Mouse (Mus musculus) MEL (cell line): ENCODE results near the gene 2300002M23Rik. TPM values are rescaled to one million over a fixed set of nuclear protein-coding genes. Genes with fewer than 3 reads are reported as not detected.

ENCODE experiments used
- DNase-seq: peaks from one replicate; pipeline ENCODE4 v3.0.0; 2011; ENCODE audit warnings: low read depth, low spot score
- H3K27ac ChIP-seq: 2 replicates; pipeline ENCODE4 v1.5.1; 2012; ENCODE audit warnings: low read depth, mild to moderate bottlenecking, control low read depth, low read length, moderate library complexity; ENCODE audit not compliant: control insufficient read depth
- H3K27me3 ChIP-seq, 2 experiments: fragments of 150-350 bp in 1 of 2; sonication (generic) in 1 of 2; 2 replicates each; pipeline ENCODE4 v1.6.1; 2012; ENCODE audit warnings: low read length in 2 of 2, mild to moderate bottlenecking in 2 of 2, improper control_type of control experiment in 1 of 2, moderate library complexity in 1 of 2; ENCODE audit not compliant: insufficient read depth in 2 of 2, control insufficient read depth in 1 of 2
- H3K36me3 ChIP-seq, 2 experiments: 2 replicates each; pipeline ENCODE4 v1.6.1; 2012 to 2014; ENCODE audit warnings: low read length in 2 of 2, improper control_type of control experiment in 1 of 2, inconsistent platforms in 1 of 2, mild to moderate bottlenecking in 1 of 2; ENCODE audit not compliant: insufficient read depth in 2 of 2, control insufficient read depth in 1 of 2
- H3K4me1 ChIP-seq, 2 experiments: fragments of 150-350 bp in 1 of 2; sonication (generic) in 1 of 2; 2 replicates each; pipeline ENCODE4 v1.6.1; 2012; ENCODE audit warnings: low read length in 2 of 2, improper control_type of control experiment in 1 of 2, mild to moderate bottlenecking in 1 of 2; ENCODE audit not compliant: insufficient read depth in 2 of 2, control insufficient read depth in 1 of 2
- H3K4me3 ChIP-seq, 2 experiments: fragments of 150-350 bp in 1 of 2; sonication (generic) in 1 of 2; 2 replicates each; pipeline ENCODE4 v1.5.1; 2012; ENCODE audit warnings: low read depth in 2 of 2, low read length in 2 of 2, mild to moderate bottlenecking in 2 of 2, moderate library complexity in 2 of 2, control low read depth in 1 of 2, improper control_type of control experiment in 1 of 2; ENCODE audit not compliant: control insufficient read depth in 1 of 2, insufficient read depth in 1 of 2
- H3K79me2 ChIP-seq: 2 replicates; pipeline ENCODE4 v1.6.1; 2012; ENCODE audit warnings: mild to moderate bottlenecking, low read length, moderate library complexity; ENCODE audit not compliant: control insufficient read depth, poor library complexity, insufficient read depth
- H3K9ac ChIP-seq: 2 replicates; pipeline ENCODE4 v1.6.1; 2012; ENCODE audit warnings: low read depth, mild to moderate bottlenecking, control low read depth, low read length, moderate library complexity; ENCODE audit not compliant: control insufficient read depth, poor library complexity, severe bottlenecking
- H3K9me3 ChIP-seq: fragments of 150-350 bp; sonication (generic); replicated peaks from 2 replicates; pipeline ENCODE4 v1.6.1; 2012; ENCODE audit warnings: mild to moderate bottlenecking, low read length, improper control_type of control experiment, moderate library complexity; ENCODE audit not compliant: insufficient read depth
- BHLHE40 ChIP-seq: IDR thresholded peaks from 2 replicates; pipeline ENCODE4 v1.6.1; 2012; ENCODE audit warnings: low read depth, mild to moderate bottlenecking, inconsistent platforms, low read length, improper control_type of control experiment, borderline replicate concordance
- CHD1 ChIP-seq: IDR thresholded peaks from 2 replicates; pipeline ENCODE4 v1.6.1; 2012; ENCODE audit warnings: low read depth, mild to moderate bottlenecking, inconsistent platforms, low read length, improper control_type of control experiment
- CHD2 ChIP-seq: IDR thresholded peaks from 2 replicates; pipeline ENCODE4 v1.6.1; 2011; ENCODE audit warnings: low read length, improper control_type of control experiment
- CTCF ChIP-seq, 3 experiments: IDR thresholded peaks in 2 of 3; conservative IDR thresholded peaks in 1 of 3; 2 replicates each; pipeline ENCODE4 v1.5.1; 2011 to 2012; ENCODE audit warnings: low read length in 3 of 3, low read depth in 2 of 3, mild to moderate bottlenecking in 2 of 3, improper control_type of control experiment in 1 of 3, inconsistent platforms in 1 of 3, mixed read lengths in 1 of 3, moderate library complexity in 1 of 3; ENCODE audit not compliant: control insufficient read depth in 1 of 3, insufficient read depth in 1 of 3, poor library complexity in 1 of 3, severe bottlenecking in 1 of 3
- E2F4 ChIP-seq: IDR thresholded peaks from 2 replicates; pipeline ENCODE4 v1.6.1; 2011; ENCODE audit warnings: low read depth, low read length, improper control_type of control experiment, borderline replicate concordance
- ETS1 ChIP-seq: IDR thresholded peaks from 2 replicates; pipeline ENCODE4 v1.6.1; 2012; ENCODE audit warnings: low read depth, mild to moderate bottlenecking, inconsistent platforms, low read length, improper control_type of control experiment, moderate library complexity
- GABPA ChIP-seq: IDR thresholded peaks from 2 replicates; pipeline ENCODE4 v1.6.1; 2012; ENCODE audit warnings: low read depth, mild to moderate bottlenecking, inconsistent platforms, low read length, improper control_type of control experiment, moderate library complexity
- GATA1 ChIP-seq: IDR thresholded peaks from 2 replicates; pipeline ENCODE4 v1.6.1; 2011; ENCODE audit warnings: low read depth, low read length, improper control_type of control experiment
- HCFC1 ChIP-seq: IDR thresholded peaks from 2 replicates; pipeline ENCODE4 v1.6.1; 2012; ENCODE audit warnings: low read depth, mild to moderate bottlenecking, inconsistent platforms, low read length, improper control_type of control experiment, moderate library complexity
- MAZ ChIP-seq: IDR thresholded peaks from 2 replicates; pipeline ENCODE4 v1.6.1; 2012; ENCODE audit warnings: low read depth, mild to moderate bottlenecking, inconsistent platforms, low read length, improper control_type of control experiment
- MEF2A ChIP-seq: IDR thresholded peaks from 2 replicates; pipeline ENCODE4 v1.6.1; 2014; ENCODE audit warnings: low read depth, mild to moderate bottlenecking, inconsistent platforms, low read length, improper control_type of control experiment; ENCODE audit not compliant: poor library complexity, insufficient replicate concordance, severe bottlenecking; ENCODE audit errors: extremely low read depth
- MXI1 ChIP-seq: IDR thresholded peaks from 2 replicates; pipeline ENCODE4 v1.6.1; 2011; ENCODE audit warnings: mild to moderate bottlenecking, low read depth, low read length, improper control_type of control experiment
- MYC ChIP-seq: IDR thresholded peaks from 2 replicates; pipeline ENCODE4 v1.6.1; 2011; ENCODE audit warnings: low read depth, mild to moderate bottlenecking, low read length, improper control_type of control experiment, moderate library complexity
- NELFE ChIP-seq: IDR thresholded peaks from 2 replicates; pipeline ENCODE4 v1.6.1; 2011; ENCODE audit warnings: low read depth, low read length, improper control_type of control experiment
- RCOR1 ChIP-seq: IDR thresholded peaks from 2 replicates; pipeline ENCODE4 v1.6.1; 2012; ENCODE audit warnings: low read depth, mild to moderate bottlenecking, inconsistent platforms, low read length, improper control_type of control experiment
- SIN3A ChIP-seq: IDR thresholded peaks from 2 replicates; pipeline ENCODE4 v1.6.1; 2012; ENCODE audit warnings: low read length, improper control_type of control experiment, inconsistent platforms
- TAL1 ChIP-seq: IDR thresholded peaks from 2 replicates; pipeline ENCODE4 v1.6.1; 2012; ENCODE audit warnings: mild to moderate bottlenecking, inconsistent platforms, low read length, moderate library complexity, mixed read lengths
- TCF12 ChIP-seq: IDR thresholded peaks from 2 replicates; pipeline ENCODE4 v1.6.1; 2014; ENCODE audit warnings: low read depth, mild to moderate bottlenecking, inconsistent platforms, low read length, improper control_type of control experiment, moderate library complexity
- USF1 ChIP-seq: IDR thresholded peaks from 2 replicates; pipeline ENCODE4 v1.6.1; 2014; ENCODE audit warnings: low read depth, mild to moderate bottlenecking, inconsistent platforms, low read length, improper control_type of control experiment, moderate library complexity
- USF2 ChIP-seq, 2 experiments: IDR thresholded peaks; 2 replicates each; pipeline ENCODE4 v1.6.1; 2011 to 2012; ENCODE audit warnings: improper control_type of control experiment in 2 of 2, low read length in 2 of 2, borderline replicate concordance in 1 of 2, inconsistent platforms in 1 of 2, low read depth in 1 of 2, mild to moderate bottlenecking in 1 of 2; ENCODE audit not compliant: insufficient read depth in 1 of 2
- ZC3H11A ChIP-seq: IDR thresholded peaks from 2 replicates; pipeline ENCODE4 v1.6.1; 2012; ENCODE audit warnings: low read depth, mild to moderate bottlenecking, inconsistent platforms, low read length, improper control_type of control experiment
- ZKSCAN1 ChIP-seq: IDR thresholded peaks from 2 replicates; pipeline ENCODE4 v1.6.1; 2012; ENCODE audit warnings: low read depth, mild to moderate bottlenecking, inconsistent platforms, low read length, improper control_type of control experiment, moderate library complexity
- polyA plus RNA-seq, 2 experiments: library from polyadenylated mRNA; stranded (reverse) in 1 of 2; unstranded in 1 of 2; fragments of >175 nt in 1 of 2; fragments of >200 nt in 1 of 2; gene quantifications; 2 replicates each; pipeline versions ENCODE4 v1.2.1 to v1.2.4; 2012; ENCODE audit warnings: low replicate concordance in 2 of 2, low read depth in 1 of 2; ENCODE audit not compliant: insufficient read length in 2 of 2, insufficient read depth in 1 of 2, missing spikeins in 1 of 2
- total RNA-seq: library from RNA; depleted of rRNA; stranded (reverse); fragments of 300-350 nt; gene quantifications from 2 replicates; pipeline ENCODE4 v1.2.3, GENCODE M21; 2012

Gene 2300002M23Rik
- total and polyA plus RNA-seq, 3 experiments: not detected

GRCm38 (mm10) chr17:35524354-35524753 is 42.9 kb upstream of the 2300002M23Rik start:
- no peaks in the 10 kb centered on the region for H3K4me1 ChIP-seq
- H3K79me2 ChIP-seq: no peaks in the 10 kb centered on the region
- H3K9me3 ChIP-seq: no peaks in the 10 kb centered on the region
- no peak overlapping the region for H3K4me3 ChIP-seq
- no peak overlapping the region for H3K9ac ChIP-seq
- H3K36me3 ChIP-seq: no peaks in the 10 kb centered on the region
- no peak for TF ChIP-seq TCF12
- TF ChIP-seq, all 39 proteins: peak for 0
- no peak for DNase-seq
- Histone ChIP-seq H3K27ac (no peak overlapping the region), H3K27me3 (no peaks in the 10 kb centered on the region)

- Histone ChIP-seq H3K36me3 (no peaks in the 10 kb centered on the region), H3K9ac (no peak overlapping the region), H3K9me3 (no peaks in the 10 kb centered on the region), H3K79me2 (no peaks in the 10 kb centered on the region), H3K27me3 (no peaks in the 10 kb centered on the region), H3K4me1 (no peaks in the 10 kb centered on the region), H3K4me3 (no peak overlapping the region), H3K27ac (no peak overlapping the region)
- no peak for TF ChIP-seq HCFC1
- TF ChIP-seq SIN3A: no peak
- no peak for TF ChIP-seq ZC3H11A
- no peak for TF ChIP-seq RCOR1
- TF ChIP-seq NELFE: no peak
- TF ChIP-seq CHD2: no peak
- TF ChIP-seq MYC: no peak
- TF ChIP-seq USF2 (IDR thresholded peaks at IDR 0.05; ENCODE audit: borderline replicate concordance in 1 of 2, insufficient read depth in 1 of 2, low read depth in 1 of 2, low read length in 2 of 2): no peak
- no peak for TF ChIP-seq BHLHE40
- no peak for TF ChIP-seq CTCF (IDR thresholded peaks at IDR 0.05 in 2 of 3, conservative IDR thresholded peaks at IDR 0.05 in 1 of 3; ENCODE audit: control insufficient read depth in 1 of 3, insufficient read depth in 1 of 3, low read depth in 2 of 3, low read length in 3 of 3, poor library complexity in 1 of 3, severe bottlenecking in 1 of 3)
- TF ChIP-seq USF1: no peak
- DNase-seq: no peak
Measured at GRCm38 (mm10) chr17:35526644-35527043, 40.6 kb upstream of the 2300002M23Rik start.

GRCm38 (mm10) chr17:35532360-35532759 is 34.9 kb upstream of the 2300002M23Rik start:
- peaks cover 0 to 3% of the 10 kb centered on the region in 2 experiments; a peak in 2 of 4 replicates for H3K4me1 ChIP-seq
- peaks cover 0 to 2% of the 10 kb centered on the region in 2 experiments; a peak in 1 of 4 replicates for H3K36me3 ChIP-seq
- no peak overlapping the region for H3K4me3 ChIP-seq
- H3K9ac ChIP-seq: no peak overlapping the region
- no peak overlapping the region for H3K27ac ChIP-seq
- no peak for DNase-seq
- H3K79me2 ChIP-seq: no peaks in the 10 kb centered on the region
- no peaks in the 10 kb centered on the region for H3K9me3 ChIP-seq
- H3K27me3 ChIP-seq: no peaks in the 10 kb centered on the region
- TF ChIP-seq CHD2 (no peak), GABPA (no peak), NELFE (no peak), BHLHE40 (no peak), MAZ (no peak), CHD1 (no peak), ZKSCAN1 (no peak), ETS1 (no peak), E2F4 (no peak), MXI1 (no peak), HCFC1 (no peak), MEF2A (no peak), GATA1 (no peak), TAL1 (no peak)
- TF ChIP-seq, all 39 proteins: peak for 0
